Mouse (Mus musculus) monocyte, adult 5-6 weeks (primary cell): ENCODE measurements around the gene Rrp12. TPM values are rescaled to one million over a fixed set of nuclear protein-coding genes. Genes with fewer than 3 reads are reported as not detected.
"Not testable (repeated sequence)": the region's sequence is repeated elsewhere in the genome, so short reads cannot be mapped to it uniquely, and the experiment has no call there.

ENCODE experiments used
- ATAC-seq: fragments of 153-309, 156-312 bp; replicated peaks from 2 replicates; pipeline ENCODE4 v1.8.0; 2017; ENCODE audit warnings: mild to moderate bottlenecking; ENCODE audit not compliant: low TSS enrichment, insufficient number of reproducible peaks, severe bottlenecking, poor library complexity, low FRiP score
- total RNA-seq: library from RNA; stranded (forward); fragments of 200-1000, 200-491, 200-594 nt; gene quantifications from 3 replicates; pipeline ENCODE4 v1.2.3, GENCODE M21; 2017

Rrp12 gene
- total RNA-seq, 1 experiment from 2014 or later: 7.7 TPM

GRCm38 (mm10) chr19:41908736-41909135 lies 12.8 kb upstream of the Rrp12 start:
- ATAC-seq: no peak

DNA sequence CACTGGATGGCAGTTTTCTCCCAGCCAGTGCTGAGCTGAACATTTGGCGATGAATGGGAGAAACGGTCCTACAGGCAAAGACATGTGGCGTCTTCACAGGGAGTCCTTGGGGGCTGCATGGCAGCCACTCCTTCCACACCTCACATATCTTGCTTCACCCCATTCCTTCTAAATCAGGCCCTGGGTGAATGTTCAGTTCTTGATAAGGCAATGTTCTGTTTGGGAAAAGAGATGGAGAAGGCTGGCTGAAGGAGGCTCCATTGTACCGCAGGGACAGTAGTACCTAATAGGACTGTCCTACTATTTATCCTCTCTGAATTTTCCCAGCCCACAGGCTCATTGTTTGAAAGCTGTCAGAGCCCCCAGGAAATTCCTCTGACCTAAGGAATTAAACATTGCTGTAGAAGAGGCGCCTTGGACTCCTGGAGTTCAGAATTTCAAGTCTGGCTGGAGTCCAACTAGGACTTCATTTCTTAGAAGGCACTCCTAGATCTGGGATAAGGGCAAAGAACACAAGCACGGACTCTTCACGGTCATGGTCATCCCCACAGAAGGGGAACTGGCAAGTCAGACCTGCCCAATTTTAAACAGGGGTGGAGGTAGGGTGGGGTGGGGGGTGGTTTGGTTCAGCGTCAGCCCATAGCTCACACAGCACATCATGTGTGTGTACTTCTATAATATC lies 11.2 kb upstream of the Rrp12 start:
- no peak for ATAC-seq

DNA sequence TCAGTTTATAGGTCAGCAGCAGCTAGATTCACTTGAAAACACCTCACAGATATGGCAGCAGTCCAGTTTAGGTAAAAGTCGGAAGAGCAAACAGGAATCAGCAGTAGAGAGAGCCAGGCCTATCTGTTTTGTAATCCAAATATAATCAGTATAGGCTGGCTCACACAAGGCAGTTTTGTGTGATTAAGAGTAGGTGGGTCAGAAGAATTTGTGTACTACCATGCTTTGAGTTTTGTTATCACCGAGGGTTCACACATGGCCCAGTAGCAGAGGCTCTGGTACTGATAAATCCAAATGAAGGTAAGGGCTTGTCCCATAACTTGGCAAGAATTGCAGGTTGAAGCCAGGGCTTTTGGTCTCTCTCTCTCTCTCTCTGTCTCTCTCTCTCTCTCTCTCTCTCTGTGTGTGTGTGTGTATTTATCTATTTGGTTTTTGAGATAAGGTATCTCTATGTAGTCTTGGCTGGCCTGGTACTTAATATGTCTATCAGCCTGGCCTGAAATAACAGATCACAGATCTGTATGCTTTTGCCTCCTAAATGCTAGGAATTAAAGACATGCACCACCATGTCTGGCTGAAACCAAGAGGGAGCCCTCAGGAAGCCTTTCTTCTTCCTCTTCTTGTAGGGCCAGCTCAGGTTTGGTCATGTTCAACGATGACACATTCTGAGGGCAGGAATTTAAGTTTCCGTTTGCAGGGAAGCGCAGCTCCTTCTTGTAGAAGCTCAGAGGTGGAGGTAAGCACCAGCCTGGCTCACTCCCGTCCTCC lies 10.5 kb upstream of the Rrp12 start:
- no peak for ATAC-seq

GRCm38 (mm10) chr19:41905246-41905645 lies 9.3 kb upstream of the Rrp12 start:
- no peak for ATAC-seq

DNA sequence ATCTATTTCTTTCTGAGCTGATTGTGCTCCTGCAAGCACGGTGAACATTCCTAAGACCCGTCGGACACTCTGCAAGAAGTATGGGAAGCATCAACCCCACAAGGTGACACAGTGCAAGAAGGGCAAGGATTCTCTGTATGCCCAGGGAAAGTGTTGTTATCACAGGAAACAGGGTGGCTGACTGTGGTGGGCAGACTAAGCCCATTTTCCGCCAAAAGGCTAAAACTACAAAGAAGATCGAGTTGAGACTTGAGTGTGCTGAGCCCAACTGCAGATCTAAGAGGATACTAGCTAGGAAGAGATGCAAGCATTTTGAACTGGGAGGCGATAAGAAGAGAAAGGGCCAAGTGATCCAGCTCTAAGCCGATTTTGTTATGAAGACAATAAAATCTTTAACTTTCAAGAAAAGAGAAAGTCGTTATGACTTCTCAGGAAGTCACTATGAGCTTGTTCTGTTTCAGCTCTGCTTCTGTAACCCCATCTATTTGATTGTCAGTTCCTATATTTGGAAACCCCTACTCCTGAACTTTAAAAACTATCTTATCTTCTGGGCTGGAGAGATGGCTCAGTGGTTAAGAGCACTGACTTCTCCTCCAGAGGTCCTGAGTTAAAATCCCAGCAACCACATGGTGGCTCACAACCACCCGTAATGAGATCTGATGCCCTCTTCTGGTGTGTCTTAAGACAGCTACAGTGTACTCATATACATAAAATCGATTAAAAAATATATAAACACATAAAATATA lies 7.0 kb upstream of the Rrp12 start:
- no peak for ATAC-seq

DNA sequence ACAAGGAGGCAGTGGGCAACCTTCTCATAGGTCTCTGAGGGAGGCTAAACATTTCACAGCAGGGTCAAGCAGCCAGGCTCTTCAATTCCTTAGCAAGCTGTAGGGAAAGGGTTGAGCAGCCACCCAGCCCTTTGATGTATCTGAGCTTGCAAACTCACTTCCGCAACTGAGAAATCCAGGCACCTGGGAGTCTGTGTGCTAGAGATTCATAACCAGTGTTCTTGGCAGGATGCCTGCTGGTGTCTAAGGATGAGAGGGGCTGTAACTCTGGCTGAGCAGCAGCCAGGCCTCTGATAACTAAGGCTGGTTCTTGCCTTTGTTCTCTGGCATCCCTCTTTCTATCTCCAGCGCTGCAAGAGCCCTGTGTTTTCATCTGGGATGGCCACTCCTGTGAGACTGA lies 5.7 kb upstream of the Rrp12 start:
- no peak for ATAC-seq

GRCm38 (mm10) chr19:41900495-41901090 lies 4.6 kb upstream of the Rrp12 start:
- ATAC-seq: peak; percentile 82

DNA sequence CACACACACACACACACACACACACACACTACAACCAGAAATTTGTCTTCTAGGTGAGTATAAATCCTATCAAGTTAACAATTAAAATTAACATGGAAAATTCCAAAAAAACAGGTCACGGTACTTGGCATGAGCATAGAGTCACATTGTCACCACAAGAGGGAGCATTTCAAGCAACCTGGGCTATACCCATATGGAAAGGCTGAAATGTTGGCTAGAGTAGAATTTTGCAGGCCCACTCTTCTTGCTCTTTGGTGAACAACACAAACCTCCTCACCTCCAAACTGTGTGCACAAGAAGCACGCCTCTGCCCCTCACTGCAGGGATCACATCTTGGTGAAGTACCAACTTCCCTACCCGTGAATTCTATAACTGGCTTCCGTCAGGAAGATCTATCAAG lies 2.9 kb upstream of the Rrp12 start:
- ATAC-seq: no peak

DNA sequence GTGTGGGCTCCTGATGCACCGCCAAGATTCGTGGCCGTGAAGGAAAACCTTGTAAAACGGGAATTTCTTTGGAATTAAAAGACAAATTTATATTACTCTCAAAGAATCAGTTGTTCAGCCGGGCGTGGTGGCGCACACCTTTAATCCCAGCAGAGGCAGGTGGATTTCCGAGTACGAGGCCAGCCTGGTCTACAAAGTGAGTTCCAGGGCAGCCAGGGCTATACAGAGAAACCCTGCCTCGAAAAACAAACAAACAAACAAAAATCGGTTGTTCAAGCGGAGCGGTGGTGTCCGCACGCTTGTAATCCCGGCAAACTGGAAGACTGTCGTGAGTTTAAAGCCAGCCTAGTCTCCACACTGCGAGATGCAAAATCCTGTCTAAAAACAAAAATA lies 342 bp upstream of the Rrp12 start:
- ATAC-seq: no peak

DNA sequence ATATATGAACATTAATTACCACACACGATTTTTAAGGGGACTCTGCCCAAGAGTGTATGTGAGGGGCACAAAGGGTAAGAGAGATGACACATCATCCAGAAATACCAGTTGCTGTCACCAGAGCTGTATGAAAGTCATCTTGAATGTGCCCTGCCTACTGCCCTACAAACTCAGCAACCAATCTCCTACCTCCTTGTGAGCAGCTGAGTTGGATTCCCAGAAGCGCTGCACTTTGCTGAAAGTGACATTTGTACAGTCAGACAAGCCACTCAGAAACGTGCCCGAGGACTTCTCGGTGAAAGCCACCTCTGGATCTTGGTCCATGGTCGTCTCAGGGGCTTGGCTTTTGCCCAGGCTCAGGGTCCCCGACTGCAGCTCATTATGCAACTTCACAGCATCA lies 1.0 kb downstream of the Rrp12 start:
- no peak for ATAC-seq

DNA sequence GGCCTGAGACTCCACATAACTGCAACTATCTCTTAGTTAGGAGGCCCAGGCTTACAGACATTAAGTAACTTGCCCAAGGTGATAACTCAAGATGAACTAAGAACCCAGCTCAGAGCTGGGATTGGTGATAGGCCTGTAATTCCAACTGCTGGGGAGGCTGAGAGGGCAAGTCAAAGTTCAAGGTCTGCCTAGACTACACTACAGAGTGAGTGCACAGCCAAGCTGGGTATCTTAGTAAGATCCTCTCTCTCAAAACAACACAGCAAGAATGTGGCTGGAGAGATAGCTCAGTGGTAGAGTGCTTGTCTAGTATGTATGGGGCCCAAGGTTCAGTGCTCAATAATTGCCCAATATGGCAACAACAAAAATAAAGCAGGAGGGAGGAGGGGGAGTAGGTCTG lies 7.8 kb downstream of the Rrp12 start:
- no peak for ATAC-seq

DNA sequence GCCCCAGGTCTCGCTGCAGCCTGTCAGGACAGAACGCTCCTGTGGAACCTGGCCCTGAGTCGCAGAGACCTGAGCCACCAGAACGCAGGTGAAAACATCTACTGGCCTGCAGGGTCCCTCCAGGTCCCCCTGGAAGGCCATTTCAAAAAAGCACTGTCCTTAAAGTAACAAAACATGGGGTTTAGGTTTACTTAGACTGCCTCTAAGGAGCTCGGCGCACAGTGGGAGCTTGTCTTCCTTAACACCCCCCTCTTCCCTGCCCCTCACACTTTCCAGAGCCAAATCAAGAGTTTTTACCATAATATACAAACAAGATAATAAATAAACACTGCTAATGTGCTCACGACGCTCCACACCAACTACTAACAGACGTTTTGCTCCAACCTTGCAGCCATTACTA lies 12.1 kb downstream of the Rrp12 start:
- ATAC-seq: no peak

- ATAC-seq: no peak
Observed at GRCm38 (mm10) chr19:41881842-41882241, 14.1 kb downstream of the Rrp12 start.

DNA sequence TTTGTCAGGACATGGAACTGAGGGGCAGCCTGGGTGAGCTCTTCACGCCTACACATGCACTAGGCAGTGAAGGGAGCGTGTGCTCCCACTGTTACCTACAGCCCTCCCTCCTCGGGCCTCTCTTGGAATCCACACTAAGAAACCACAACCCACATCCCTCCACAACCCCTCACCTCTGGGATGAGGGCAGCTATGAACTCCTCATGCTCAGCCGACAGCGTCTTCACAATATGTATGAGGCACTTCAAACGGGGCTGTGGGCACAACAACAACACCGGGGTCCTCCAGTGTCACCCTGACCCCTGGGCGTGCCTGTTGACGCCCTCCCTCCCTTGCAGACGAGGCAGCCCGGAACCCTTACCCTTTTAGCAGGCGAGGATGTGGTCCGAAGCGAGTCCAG lies 21.6 kb downstream of the Rrp12 start:
- no peak for ATAC-seq

DNA sequence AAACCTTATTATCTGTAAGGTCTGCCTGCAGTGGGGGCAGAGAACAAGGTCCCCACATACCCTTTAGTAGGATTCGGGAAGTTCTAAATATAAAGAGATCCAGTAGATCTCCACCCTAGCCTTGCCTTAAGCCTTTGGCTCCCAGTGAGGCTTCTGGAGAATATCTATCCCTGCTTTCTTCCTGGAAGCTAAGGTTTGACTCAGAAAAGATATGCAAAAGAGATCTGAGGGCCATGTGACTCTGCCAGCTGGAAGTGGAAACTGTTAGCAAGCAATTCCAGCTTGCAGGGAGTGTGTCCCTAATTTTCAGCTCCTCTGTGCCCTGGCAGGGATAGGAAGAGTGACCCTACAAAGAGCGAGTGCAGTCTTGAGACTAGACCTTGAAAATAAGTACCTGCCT lies 23.7 kb downstream of the Rrp12 start:
- ATAC-seq: no peak

- ATAC-seq: not testable (repeated sequence)
Observed at GRCm38 (mm10) chr19:41869946-41870345, 26.0 kb downstream of the Rrp12 start.

GRCm38 (mm10) chr19:41869296-41869695 lies 26.7 kb downstream of the Rrp12 start:
- ATAC-seq: no peak

- no peak for ATAC-seq
Observed at GRCm38 (mm10) chr19:41866707-41867106, 29.3 kb downstream of the Rrp12 start.

GRCm38 (mm10) chr19:41857816-41858310 lies 38.1 kb downstream of the Rrp12 start:
- no peak for ATAC-seq
